Mouse (Mus musculus) stomach, embryonic 15.5 days (tissue): ENCODE measurements at regions not wholly inside any gene's neighbourhood (a gene's known extent, or its start where the extent isn't known, plus 50 kb on each side); places are given as distances from the start of the nearest gene placed in this dataset.

Experiments used
- ATAC-seq: fragments of 200-750 bp; cut with Nextera tagmentation; 2 replicates; pipeline ENCODE4 v1.8.0; 2017; ENCODE audit warnings: low read depth, moderate number of reproducible peaks, moderate TSS enrichment; ENCODE audit not compliant: insufficient read depth, low FRiP score
- H3K27ac ChIP-seq: fragments of 300-500 bp; sonication (generic); 2 replicates; pipeline ENCODE4 v1.5.1; 2015; ENCODE audit warnings: mild to moderate bottlenecking, inconsistent platforms
- H3K27me3 ChIP-seq: fragments of 300-500 bp; sonication (generic); replicated peaks from 2 replicates; pipeline ENCODE4 v1.6.1; 2015; ENCODE audit warnings: inconsistent platforms
- H3K36me3 ChIP-seq: fragments of 300-500 bp; sonication (generic); 2 replicates; pipeline ENCODE4 v1.6.1; 2015; ENCODE audit warnings: inconsistent platforms
- H3K4me1 ChIP-seq: fragments of 300-500 bp; sonication (generic); 2 replicates; pipeline ENCODE4 v1.6.1; 2015; ENCODE audit warnings: inconsistent platforms
- H3K4me2 ChIP-seq: fragments of 300-500 bp; sonication (generic); 2 replicates; pipeline ENCODE4 v1.6.1; 2015; ENCODE audit warnings: mild to moderate bottlenecking, inconsistent platforms
- H3K4me3 ChIP-seq: fragments of 300-500 bp; sonication (generic); replicated peaks from 2 replicates; pipeline ENCODE4 v1.5.1; 2015; ENCODE audit warnings: inconsistent platforms
- H3K9ac ChIP-seq: fragments of 300-500 bp; sonication (generic); 2 replicates; pipeline ENCODE4 v1.6.1; 2015; ENCODE audit warnings: inconsistent platforms
- H3K9me3 ChIP-seq: fragments of 300-500 bp; sonication (generic); 2 replicates; pipeline ENCODE4 v1.6.1; 2016; ENCODE audit warnings: inconsistent platforms
- WGBS: fragments of 180-500 bp; shearing (Covaris S2); methylation state at CpG from one replicate; pipeline ENCODE4 v1.1.7; 2015; 5-methylcytosine and 5-hydroxymethylcytosine counted together

GRCm38 (mm10) chr1:42498901-42499300, 196.7 kb upstream of the Pou3f3 start:
- Histone ChIP-seq H3K9me3 (no peaks in the 10 kb centered on the region), H3K27me3 (no peaks in the 10 kb centered on the region), H3K9ac (no peak overlapping the region), H3K36me3 (no peaks in the 10 kb centered on the region), H3K4me2 (no peak overlapping the region), H3K4me1 (no peaks in the 10 kb centered on the region), H3K4me3 (no peak overlapping the region), H3K27ac (no peak overlapping the region)
- WGBS: 84% methylated on average over 7 of the region's 7 CpGs
- ATAC-seq: no peak

- Histone ChIP-seq H3K27me3 (no peaks in the 10 kb centered on the region), H3K4me2 (no peak overlapping the region), H3K36me3 (no peaks in the 10 kb centered on the region), H3K4me1 (no peaks in the 10 kb centered on the region), H3K9me3 (no peaks in the 10 kb centered on the region), H3K9ac (no peak overlapping the region), H3K27ac (no peak overlapping the region), H3K4me3 (no peak overlapping the region)
- ATAC-seq: no peak
- 69% methylated on average over 9 of the region's 9 CpGs for WGBS
Measured at GRCm38 (mm10) chr1:42504491-42504890, 191.1 kb upstream of the Pou3f3 start.

- Histone ChIP-seq H3K9me3 (no peaks in the 10 kb centered on the region), H3K27me3 (no peaks in the 10 kb centered on the region), H3K4me2 (no peak overlapping the region), H3K27ac (no peak overlapping the region), H3K9ac (no peak overlapping the region), H3K4me3 (no peak overlapping the region), H3K4me1 (no peaks in the 10 kb centered on the region), H3K36me3 (no peaks in the 10 kb centered on the region)
- ATAC-seq: no peak
- 58% methylated on average over 10 of the region's 10 CpGs for WGBS
Measured at GRCm38 (mm10) chr1:42505048-42505729, 190.4 kb upstream of the Pou3f3 start.

- 95% methylated on average over 3 of the region's 3 CpGs for WGBS
- H3K4me2 ChIP-seq: no peak overlapping the region
- no peak for ATAC-seq
- H3K27ac ChIP-seq: no peak overlapping the region
- H3K9me3 ChIP-seq: no peaks in the 10 kb centered on the region
- H3K9ac ChIP-seq: no peak overlapping the region
- no peaks in the 10 kb centered on the region for H3K36me3 ChIP-seq
- H3K27me3 ChIP-seq: no peaks in the 10 kb centered on the region
- H3K4me3 ChIP-seq: no peak overlapping the region
- H3K4me1 ChIP-seq: no peaks in the 10 kb centered on the region
Measured at GRCm38 (mm10) chr1:42514417-42514816, 181.2 kb upstream of the Pou3f3 start.

GRCm38 (mm10) chr1:42524401-42524800, 171.2 kb upstream of the Pou3f3 start:
- H3K4me3 ChIP-seq: no peak overlapping the region
- no peak for ATAC-seq
- no peaks in the 10 kb centered on the region for H3K36me3 ChIP-seq
- no peak overlapping the region for H3K4me2 ChIP-seq
- H3K27ac ChIP-seq: no peak overlapping the region
- H3K4me1 ChIP-seq: no peaks in the 10 kb centered on the region
- 62% methylated on average over 4 of the region's 4 CpGs for WGBS
- no peak overlapping the region for H3K9ac ChIP-seq
- H3K9me3 ChIP-seq: no peaks in the 10 kb centered on the region
- no peaks in the 10 kb centered on the region for H3K27me3 ChIP-seq

- Histone ChIP-seq H3K36me3 (no peaks in the 10 kb centered on the region), H3K9ac (no peak overlapping the region), H3K27ac (no peak overlapping the region), H3K4me1 (no peaks in the 10 kb centered on the region), H3K27me3 (no peaks in the 10 kb centered on the region), H3K9me3 (no peaks in the 10 kb centered on the region), H3K4me2 (no peak overlapping the region), H3K4me3 (no peak overlapping the region)
- WGBS: 48% methylated on average over 11 of the region's 11 CpGs
- ATAC-seq: no peak
Measured at GRCm38 (mm10) chr1:42527746-42528476, 167.7 kb upstream of the Pou3f3 start.

GRCm38 (mm10) chr1:42532908-42533307, 162.7 kb upstream of the Pou3f3 start:
- H3K4me2 ChIP-seq: no peak overlapping the region
- H3K9ac ChIP-seq: no peak overlapping the region
- 74% methylated on average over 6 of the region's 6 CpGs for WGBS
- no peaks in the 10 kb centered on the region for H3K27me3 ChIP-seq
- H3K9me3 ChIP-seq: no peaks in the 10 kb centered on the region
- no peak for ATAC-seq
- H3K36me3 ChIP-seq: no peaks in the 10 kb centered on the region
- H3K27ac ChIP-seq: no peak overlapping the region
- no peak overlapping the region for H3K4me3 ChIP-seq
- no peaks in the 10 kb centered on the region for H3K4me1 ChIP-seq

- no peak for ATAC-seq
- Histone ChIP-seq H3K27ac (no peak overlapping the region), H3K4me2 (peak overlapping the region; percentile 16; the same call in 1 of the 2 replicates), H3K4me1 (no peaks in the 10 kb centered on the region), H3K9ac (no peak overlapping the region), H3K36me3 (no peaks in the 10 kb centered on the region), H3K4me3 (no peak overlapping the region), H3K27me3 (no peaks in the 10 kb centered on the region), H3K9me3 (no peaks in the 10 kb centered on the region)
- 60% methylated on average over 18 of the region's 18 CpGs for WGBS
Measured at GRCm38 (mm10) chr1:42539066-42539539, 156.5 kb upstream of the Pou3f3 start.

- Histone ChIP-seq H3K9ac (no peak overlapping the region), H3K4me2 (peak overlapping the region; percentile 16; the same call in 1 of the 2 replicates), H3K36me3 (no peaks in the 10 kb centered on the region), H3K9me3 (no peaks in the 10 kb centered on the region), H3K27ac (no peak overlapping the region), H3K4me3 (no peak overlapping the region), H3K27me3 (no peaks in the 10 kb centered on the region), H3K4me1 (no peaks in the 10 kb centered on the region)
- ATAC-seq: no peak
- 53% methylated on average over 26 of the region's 26 CpGs for WGBS
Measured at GRCm38 (mm10) chr1:42539541-42540520, 155.7 kb upstream of the Pou3f3 start.

GRCm38 (mm10) chr1:42541991-42542390, 153.6 kb upstream of the Pou3f3 start:
- H3K27ac ChIP-seq: no peak overlapping the region
- H3K36me3 ChIP-seq: no peaks in the 10 kb centered on the region
- 37% methylated on average over 4 of the region's 4 CpGs for WGBS
- no peak overlapping the region for H3K9ac ChIP-seq
- H3K4me3 ChIP-seq: no peak overlapping the region
- no peak overlapping the region for H3K4me2 ChIP-seq
- no peaks in the 10 kb centered on the region for H3K27me3 ChIP-seq
- H3K4me1 ChIP-seq: no peaks in the 10 kb centered on the region
- no peaks in the 10 kb centered on the region for H3K9me3 ChIP-seq
- ATAC-seq: no peak

- ATAC-seq: no peak; the same call in 1 of the 2 replicates
- Histone ChIP-seq H3K9me3 (no peaks in the 10 kb centered on the region), H3K4me3 (no peak overlapping the region), H3K9ac (no peak overlapping the region), H3K27ac (no peak overlapping the region), H3K4me2 (no peak overlapping the region), H3K4me1 (no peaks in the 10 kb centered on the region), H3K27me3 (no peaks in the 10 kb centered on the region), H3K36me3 (no peaks in the 10 kb centered on the region)
- 44% methylated on average over 15 of the region's 15 CpGs for WGBS
Measured at GRCm38 (mm10) chr1:42542846-42543549, 152.6 kb upstream of the Pou3f3 start.
